Mouse (Mus musculus): ENCODE measurements at regions not wholly inside any gene's neighbourhood (a gene's known extent, or its start where the extent isn't known, plus 50 kb on each side); places are given as distances from the start of the nearest gene placed in this dataset.

- Histone ChIP-seq H3K4me1 (ENCODE audit: control insufficient read depth, insufficient read depth, low read length) (no peaks in the 10 kb centered on the region), H3K4me3 (replicated peaks; ENCODE audit: control insufficient read depth, low read depth, low read length) (no peak overlapping the region), H3K27ac (ENCODE audit: control insufficient read depth, insufficient read depth, low read depth, low read length, poor library complexity) (no peak overlapping the region)
- TF ChIP-seq POLR2A (IDR thresholded peaks at IDR 0.05; ENCODE audit: borderline replicate concordance, control insufficient read depth, low read depth, low read length) (no peak), CTCF (IDR thresholded peaks at IDR 0.05; ENCODE audit: control insufficient read depth, insufficient read depth, low read length) (no peak)
- 82% methylated on average over 6 of the region's 6 CpGs for WGBS
Observed at GRCm38 (mm10) chr15:88451241-88451640, 148.9 kb upstream of the Zdhhc25 start.

GRCm38 (mm10) chr15:88468107-88468506 is 132.0 kb upstream of the Zdhhc25 start:
- no peak overlapping the region for H3K4me3 ChIP-seq (replicated peaks; ENCODE audit: control insufficient read depth, low read depth, low read length)
- TF ChIP-seq POLR2A (IDR thresholded peaks at IDR 0.05; ENCODE audit: borderline replicate concordance, control insufficient read depth, low read depth, low read length) (no peak), CTCF (IDR thresholded peaks at IDR 0.05; ENCODE audit: control insufficient read depth, insufficient read depth, low read length) (no peak)
- WGBS, result 82% methylated on average over 12 of the region's 12 CpGs
- no peak overlapping the region for H3K27ac ChIP-seq (ENCODE audit: control insufficient read depth, insufficient read depth, low read depth, low read length, poor library complexity)
- no peaks in the 10 kb centered on the region for H3K4me1 ChIP-seq (ENCODE audit: control insufficient read depth, insufficient read depth, low read length)

- 12% methylated on average over 2 of the region's 2 CpGs for WGBS
- no peak overlapping the region for H3K4me3 ChIP-seq (replicated peaks; ENCODE audit: control insufficient read depth, low read depth, low read length)
- TF ChIP-seq CTCF (IDR thresholded peaks at IDR 0.05; ENCODE audit: control insufficient read depth, insufficient read depth, low read length) (peak; percentile 44), POLR2A (IDR thresholded peaks at IDR 0.05; ENCODE audit: borderline replicate concordance, control insufficient read depth, low read depth, low read length) (no peak)
- H3K4me1 ChIP-seq (ENCODE audit: control insufficient read depth, insufficient read depth, low read length), result no peaks in the 10 kb centered on the region
- no peak overlapping the region for H3K27ac ChIP-seq (ENCODE audit: control insufficient read depth, insufficient read depth, low read depth, low read length, poor library complexity)
Observed at GRCm38 (mm10) chr15:88468810-88469209, 131.3 kb upstream of the Zdhhc25 start.

- TF ChIP-seq POLR2A (IDR thresholded peaks at IDR 0.05; ENCODE audit: borderline replicate concordance, control insufficient read depth, low read depth, low read length) (no peak), CTCF (IDR thresholded peaks at IDR 0.05; ENCODE audit: control insufficient read depth, insufficient read depth, low read length) (no peak)
- Histone ChIP-seq H3K27ac (ENCODE audit: control insufficient read depth, insufficient read depth, low read depth, low read length, poor library complexity) (no peak overlapping the region), H3K4me3 (replicated peaks; ENCODE audit: control insufficient read depth, low read depth, low read length) (no peak overlapping the region), H3K4me1 (ENCODE audit: control insufficient read depth, insufficient read depth, low read length) (no peaks in the 10 kb centered on the region)
- WGBS, result 70% methylated on average over 15 of the region's 15 CpGs
Observed at GRCm38 (mm10) chr15:88469508-88470455, 130.3 kb upstream of the Zdhhc25 start.

GRCm38 (mm10) chr15:88472351-88473100 is 127.6 kb upstream of the Zdhhc25 start:
- TF ChIP-seq CTCF (IDR thresholded peaks at IDR 0.05; ENCODE audit: control insufficient read depth, insufficient read depth, low read length) (no peak), POLR2A (IDR thresholded peaks at IDR 0.05; ENCODE audit: borderline replicate concordance, control insufficient read depth, low read depth, low read length) (no peak)
- 71% methylated on average over 18 of the region's 18 CpGs for WGBS
- Histone ChIP-seq H3K4me3 (replicated peaks; ENCODE audit: control insufficient read depth, low read depth, low read length) (no peak overlapping the region), H3K4me1 (ENCODE audit: control insufficient read depth, insufficient read depth, low read length) (no peaks in the 10 kb centered on the region), H3K27ac (ENCODE audit: control insufficient read depth, insufficient read depth, low read depth, low read length, poor library complexity) (no peak overlapping the region)

GRCm38 (mm10) chr15:88473221-88473620 is 126.9 kb upstream of the Zdhhc25 start:
- 64% methylated on average over 5 of the region's 5 CpGs for WGBS
- no peak for TF ChIP-seq POLR2A (IDR thresholded peaks at IDR 0.05; ENCODE audit: borderline replicate concordance, control insufficient read depth, low read depth, low read length)
- no peak overlapping the region for H3K4me3 ChIP-seq (replicated peaks; ENCODE audit: control insufficient read depth, low read depth, low read length)
- no peaks in the 10 kb centered on the region for H3K4me1 ChIP-seq (ENCODE audit: control insufficient read depth, insufficient read depth, low read length)
- H3K27ac ChIP-seq (ENCODE audit: control insufficient read depth, insufficient read depth, low read depth, low read length, poor library complexity), result no peak overlapping the region

- 68% methylated on average over 6 of the region's 6 CpGs for WGBS
- Histone ChIP-seq H3K27ac (ENCODE audit: control insufficient read depth, insufficient read depth, low read depth, low read length, poor library complexity) (no peak overlapping the region), H3K4me3 (replicated peaks; ENCODE audit: control insufficient read depth, low read depth, low read length) (no peak overlapping the region), H3K4me1 (ENCODE audit: control insufficient read depth, insufficient read depth, low read length) (no peaks in the 10 kb centered on the region)
- no peak for TF ChIP-seq POLR2A (IDR thresholded peaks at IDR 0.05; ENCODE audit: borderline replicate concordance, control insufficient read depth, low read depth, low read length)
- TF ChIP-seq CTCF (IDR thresholded peaks at IDR 0.05; ENCODE audit: control insufficient read depth, insufficient read depth, low read length), result no peak
Observed at GRCm38 (mm10) chr15:88483471-88483870, 116.6 kb upstream of the Zdhhc25 start.

GRCm38 (mm10) chr15:88489715-88490114 is 110.4 kb upstream of the Zdhhc25 start:
- no peak overlapping the region; the same call in 1 of the 2 replicates for H3K27ac ChIP-seq (ENCODE audit: control insufficient read depth, insufficient read depth, low read depth, low read length, poor library complexity)
- H3K4me1 ChIP-seq (ENCODE audit: control insufficient read depth, insufficient read depth, low read length), result peaks cover 2% of the 10 kb centered on the region; the same call in 1 of the 2 replicates
- no peak overlapping the region for H3K4me3 ChIP-seq (replicated peaks; ENCODE audit: control insufficient read depth, low read depth, low read length)
- TF ChIP-seq CTCF (IDR thresholded peaks at IDR 0.05; ENCODE audit: control insufficient read depth, insufficient read depth, low read length) (no peak), POLR2A (IDR thresholded peaks at IDR 0.05; ENCODE audit: borderline replicate concordance, control insufficient read depth, low read depth, low read length) (no peak)
- WGBS, result 79% methylated on average over 7 of the region's 7 CpGs

All from bone marrow, adult 2 months (tissue).